In the genomic region with DNA sequence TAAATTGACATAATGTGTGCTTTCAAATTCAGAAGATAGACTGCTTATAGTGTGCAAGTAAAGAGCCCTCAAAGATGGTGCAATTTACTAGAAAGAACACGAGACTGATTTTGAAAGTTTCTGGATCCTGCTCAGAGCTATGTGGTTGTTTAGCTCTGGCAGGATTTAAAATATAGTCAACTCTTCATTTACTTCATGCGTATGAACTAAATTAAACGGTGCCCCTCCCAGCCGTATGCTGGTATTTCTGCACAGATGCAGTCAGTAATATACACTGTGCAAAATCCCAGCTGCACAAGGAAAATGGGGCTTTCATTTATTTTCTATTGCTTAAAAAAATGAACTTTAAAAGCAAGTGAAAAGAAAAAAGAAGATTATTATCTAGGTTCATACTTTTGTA, we compare ENCODE assay signal across 26 mouse cellular contexts.
DNase-seq lines count a peak whose midpoint lies in the region; ATAC-seq lines count a peak whose summit lies in the region.
"Had no signal": no experiment of that assay in that cellular context is flagged by ENCODE, and none has a peak within 500 bp of the region (broad histone marks: within the 10 kb centered on the region; RNA-seq: fewer than 3 reads in every experiment).

No protein-coding gene starts in this region.

- 56% methylated on average over 4 of the region's 4 CpGs for WGBS in embryonic facial prominence, embryonic 14.5 days
- 87% methylated on average over 4 of the region's 4 CpGs for WGBS in embryonic facial prominence, embryonic 10.5 days

- no peaks in the 10 kb centered on the region for H3K36me3 ChIP-seq in embryonic facial prominence, embryonic 14.5 days (ENCODE audit: control insufficient read depth, insufficient read depth, low read length)
- H3K36me3 ChIP-seq in embryonic facial prominence, embryonic 10.5 days (replicated peaks), result no peaks in the 10 kb centered on the region
- H3K36me3 ChIP-seq: embryonic facial prominence, embryonic 12.5 days; forebrain, embryonic 12.5 days; G1E; heart, embryonic 13.5 days; hindbrain, embryonic 12.5 days had no signal

- no peak overlapping the region for H3K4me2 ChIP-seq in embryonic facial prominence, embryonic 14.5 days (ENCODE audit: low read depth, low read length)
- H3K4me2 ChIP-seq: embryonic facial prominence, embryonic 12.5 days; forebrain, embryonic 12.5 days; heart, embryonic 13.5 days; hindbrain, embryonic 12.5 days had no signal

- H3K4me3 ChIP-seq in embryonic facial prominence, embryonic 14.5 days (ENCODE audit: low read depth, low read length), result no peak overlapping the region
- H3K4me3 ChIP-seq in embryonic facial prominence, embryonic 10.5 days, result no peak overlapping the region
- H3K4me3 ChIP-seq: embryonic facial prominence, embryonic 12.5 days; forebrain, embryonic 12.5 days; heart, embryonic 13.5 days; hindbrain, embryonic 12.5 days had no signal

- no peaks in the 10 kb centered on the region for H3K27me3 ChIP-seq in embryonic facial prominence, embryonic 14.5 days (replicated peaks; ENCODE audit: control insufficient read depth, insufficient read depth, low read length)
- H3K27me3 ChIP-seq in embryonic facial prominence, embryonic 10.5 days (replicated peaks; ENCODE audit: low read depth, poor library complexity, severe bottlenecking), result no peaks in the 10 kb centered on the region
- H3K27me3 ChIP-seq: embryonic facial prominence, embryonic 12.5 days; forebrain, embryonic 12.5 days; heart, embryonic 13.5 days; hindbrain, embryonic 12.5 days had no signal

- H3K4me1 ChIP-seq in embryonic facial prominence, embryonic 14.5 days (ENCODE audit: control insufficient read depth, insufficient read depth, low read length), result no peaks in the 10 kb centered on the region
- H3K4me1 ChIP-seq in embryonic facial prominence, embryonic 10.5 days, result no peaks in the 10 kb centered on the region
- H3K4me1 ChIP-seq: embryonic facial prominence, embryonic 12.5 days; forebrain, embryonic 12.5 days; heart, embryonic 13.5 days; hindbrain, embryonic 12.5 days had no signal

- no peak overlapping the region for H3K9ac ChIP-seq in embryonic facial prominence, embryonic 14.5 days (ENCODE audit: low read depth, low read length)
- H3K9ac ChIP-seq: embryonic facial prominence, embryonic 12.5 days; forebrain, embryonic 12.5 days; forebrain, postnatal 0 days; heart, embryonic 13.5 days; hindbrain, embryonic 12.5 days had no signal

- H3K27ac ChIP-seq in embryonic facial prominence, embryonic 14.5 days (replicated peaks; ENCODE audit: low read depth, low read length), result no peak overlapping the region
- H3K27ac ChIP-seq in embryonic facial prominence, embryonic 10.5 days (replicated peaks), result no peak overlapping the region
- H3K27ac ChIP-seq: embryonic facial prominence, embryonic 12.5 days; forebrain, embryonic 12.5 days; heart, embryonic 13.5 days; hindbrain, embryonic 12.5 days had no signal

- peak; percentile 43 for DNase-seq in embryonic facial prominence, embryonic 14.5 days (ENCODE audit: low spot score)
- no peak for DNase-seq in embryonic facial prominence, embryonic 10.5 days (ENCODE audit: low spot score)
- peak; percentile 6 for DNase-seq in layer of hippocampus, adult 11-12 months (ENCODE audit: low spot score)
- DNase-seq in layer of hippocampus, adult 9-10 months (ENCODE audit: low spot score), result no peak
- DNase-seq in right cerebral cortex, adult 18-20 months, result peak; percentile 4
- no peak for DNase-seq in right cerebral cortex, postnatal 4 days
- DNase-seq in ovary, postnatal 36 days (ENCODE audit: low spot score), result no peak
- DNase-seq in ovary, postnatal 14 days (ENCODE audit: low spot score), result no peak
- DNase-seq: adrenal gland, adult 8-10 months; adrenal gland, postnatal 36 days; B cell, adult 2 months; cerebellum, adult 11 months; cerebellum, adult 8-10 months; cerebellum, postnatal 14 days; embryo, embryonic 11 days; forebrain, postnatal 0 days; gastrocnemius, postnatal 36 days; heart, adult 11 months; heart, postnatal 4 days had no signal

- H3K9me3 ChIP-seq in embryonic facial prominence, embryonic 14.5 days (ENCODE audit: control insufficient read depth, low read length), result no peaks in the 10 kb centered on the region
- H3K9me3 ChIP-seq in embryonic facial prominence, embryonic 10.5 days, result no peaks in the 10 kb centered on the region
- H3K9me3 ChIP-seq: embryonic facial prominence, embryonic 12.5 days; forebrain, embryonic 12.5 days; heart, embryonic 13.5 days; hindbrain, embryonic 12.5 days had no signal

- no peak for ATAC-seq in embryonic facial prominence, embryonic 14.5 days (ENCODE audit: low read depth)
- ATAC-seq: CD4-positive, CD25-positive, alpha-beta regulatory T cell, adult 4 months; forebrain, postnatal 0 days; hindbrain, embryonic 16.5 days had no signal

Comparison
In these comparisons a context has a peak if more than half of its experiments do, and no peak if none do; other contexts are left out.
1. DNase-seq: peak in embryonic facial prominence, embryonic 14.5 days (single experiment), layer of hippocampus, adult 11-12 months (single experiment) and right cerebral cortex, adult 18-20 months (single experiment); none in embryonic facial prominence, embryonic 10.5 days (single experiment), layer of hippocampus, adult 9-10 months (single experiment), right cerebral cortex, postnatal 4 days (single experiment), ovary, postnatal 36 days (single experiment) and ovary, postnatal 14 days (single experiment).